Mouse (Mus musculus): Measurements from ENCODE around the gene Gm3618.
"Not testable (repeated sequence)": the region's sequence is repeated elsewhere in the genome, so short reads cannot be mapped to it uniquely, and the experiment has no call there.

The Gm3618 gene

GRCm38 (mm10) chr14:6343578-6343977, at the start of gene Gm3618:
Gene Gm3618, minus strand, starts transcription at chr14:6343678.
- DNase-seq (ENCODE audit: low spot score): not testable (repeated sequence)

- not testable (repeated sequence) for DNase-seq (ENCODE audit: low spot score)
These were observed 46.7 kb upstream of the Gm3618 start, which contains the start of gene Gm16440 for GRCm38 (mm10) chr14:6390219-6390618. Gene Gm16440, minus strand, starts transcription at chr14:6390319.

- not testable (repeated sequence) for DNase-seq (ENCODE audit: low spot score)
These were observed 38.7 kb downstream of the Gm3618 start, which contains the start of gene Gm21103 for GRCm38 (mm10) chr14:6304743-6305142. Gene Gm21103, minus strand, starts transcription at chr14:6304843.

- peak; percentile 9 for DNase-seq (ENCODE audit: low spot score)
These were observed 56.4 kb downstream of the Gm3618 start, which contains the start of gene Gm3411 for GRCm38 (mm10) chr14:6286931-6287715. Gene Gm3411, minus strand, starts transcription at chr14:6287250.

Measured in testis, postnatal 14 days (tissue).